In genomic region chr17:65847694-65848449, GRCm38 (mm10) we compare ENCODE assay signal across 13 mouse cellular contexts. TPM values are rescaled to one million over a fixed set of nuclear protein-coding genes. Genes with fewer than 3 reads are reported as not detected.
DNase-seq lines count a peak whose midpoint lies in the region; ATAC-seq lines count a peak whose summit lies in the region.
"Had no signal": no experiment of that assay in that cellular context is flagged by ENCODE, and none has a peak within 500 bp of the region (broad histone marks: within the 10 kb centered on the region; RNA-seq: fewer than 3 reads in every experiment).

No protein-coding gene starts in this region.

- intact Hi-C loops in left cerebral cortex, postnatal 4 days (cut with DNase I), result no loop called here
- intact Hi-C loops in left cerebral cortex, postnatal 36 days (cut with DNase I), result no loop called here

- H3K4me2 ChIP-seq in forebrain, embryonic 15.5 days (replicated peaks), result no peak overlapping the region
- no peak overlapping the region for H3K4me2 ChIP-seq in hindbrain, embryonic 14.5 days (replicated peaks)
- H3K4me2 ChIP-seq: liver, embryonic 15.5 days had no signal

- DNase-seq in forebrain, embryonic 10.5 days (ENCODE audit: extremely low spot score, low spot score), result no peak
- DNase-seq in left cerebral cortex, postnatal 4 days, result peak; percentile 74
- DNase-seq in left cerebral cortex, postnatal 36 days (ENCODE audit: low spot score in 2 of 2), result no peak
- peak; percentile 68 for DNase-seq in cerebellum, adult 11-12 months
- DNase-seq in hindbrain, embryonic 14.5 days (ENCODE audit: low spot score), result peak; percentile 46
- DNase-seq in adrenal gland, postnatal 36 days, result no peak
- no peak for DNase-seq in spleen, postnatal 4 days (ENCODE audit: low spot score in 2 of 2)
- DNase-seq: adrenal gland, adult 8-10 months; B cell, adult 2 months had no signal

- no peaks in the 10 kb centered on the region for H3K9me3 ChIP-seq in forebrain, embryonic 15.5 days
- no peaks in the 10 kb centered on the region for H3K9me3 ChIP-seq in forebrain, embryonic 10.5 days
- no peaks in the 10 kb centered on the region for H3K9me3 ChIP-seq in hindbrain, embryonic 14.5 days (ENCODE audit: control insufficient read depth, low read length)
- H3K9me3 ChIP-seq: liver, embryonic 15.5 days; megakaryocyte, embryonic 14.5 days had no signal

- H3K36me3 ChIP-seq in forebrain, embryonic 15.5 days, result peaks cover 40% of the 10 kb centered on the region
- H3K36me3 ChIP-seq in forebrain, embryonic 10.5 days (replicated peaks), result peaks cover 90% of the 10 kb centered on the region
- H3K36me3 ChIP-seq in hindbrain, embryonic 14.5 days (replicated peaks; ENCODE audit: control insufficient read depth, insufficient read depth), result peaks cover 80% of the 10 kb centered on the region

- H3K9ac ChIP-seq in forebrain, embryonic 15.5 days (replicated peaks), result no peak overlapping the region
- H3K9ac ChIP-seq in hindbrain, embryonic 14.5 days, result no peak overlapping the region
- H3K9ac ChIP-seq: liver, embryonic 15.5 days had no signal

- 62% methylated on average over 11 of the region's 11 CpGs for WGBS in forebrain, embryonic 15.5 days
- 88% methylated on average over 11 of the region's 11 CpGs for WGBS in forebrain, embryonic 10.5 days
- 65% methylated on average over 11 of the region's 11 CpGs for WGBS in hindbrain, embryonic 14.5 days

- 0 out of 2 replicates have a peak, but pooled peaks have one; percentile 36 for ATAC-seq in forebrain, embryonic 15.5 days (replicated peaks)
- ATAC-seq in hindbrain, embryonic 14.5 days (ENCODE audit: low FRiP score), result 0 out of 2 replicates have a peak, but pooled peaks have one; percentile 29
- ATAC-seq: intestine, postnatal 0 days had no signal

- no peaks in the 10 kb centered on the region for H3K27me3 ChIP-seq in forebrain, embryonic 15.5 days
- no peaks in the 10 kb centered on the region for H3K27me3 ChIP-seq in forebrain, embryonic 10.5 days (ENCODE audit: poor library complexity, severe bottlenecking)
- no peaks in the 10 kb centered on the region for H3K27me3 ChIP-seq in hindbrain, embryonic 14.5 days (ENCODE audit: control insufficient read depth, insufficient read depth, low read length)
- H3K27me3 ChIP-seq: liver, embryonic 15.5 days; megakaryocyte, embryonic 14.5 days had no signal

- peak overlapping the region; percentile 7; the same call in 1 of the 2 replicates for H3K27ac ChIP-seq in forebrain, embryonic 15.5 days (replicated peaks)
- H3K27ac ChIP-seq in forebrain, embryonic 10.5 days, result no peak overlapping the region
- peak overlapping the region; percentile 41; the same call in 1 of the 2 replicates for H3K27ac ChIP-seq in hindbrain, embryonic 14.5 days
- H3K27ac ChIP-seq: liver, embryonic 15.5 days had no signal

- H3K4me1 ChIP-seq in forebrain, embryonic 15.5 days, result peaks cover 4% of the 10 kb centered on the region; the same call in 1 of the 2 replicates
- H3K4me1 ChIP-seq in forebrain, embryonic 10.5 days, result no peaks in the 10 kb centered on the region
- no peaks in the 10 kb centered on the region for H3K4me1 ChIP-seq in hindbrain, embryonic 14.5 days (replicated peaks; ENCODE audit: control insufficient read depth, insufficient read depth, low read length)
- H3K4me1 ChIP-seq: liver, embryonic 15.5 days had no signal

- H3K4me3 ChIP-seq in forebrain, embryonic 15.5 days, result no peak overlapping the region
- no peak overlapping the region for H3K4me3 ChIP-seq in forebrain, embryonic 10.5 days
- no peak overlapping the region for H3K4me3 ChIP-seq in hindbrain, embryonic 14.5 days (replicated peaks; ENCODE audit: low read length)
- H3K4me3 ChIP-seq: liver, embryonic 15.5 days; megakaryocyte, embryonic 14.5 days had no signal

RNA-seq across cellular contexts. Expression of gene Ralbp1, which starts 37.7 kb away (rescaled TPM):
- polyA plus RNA-seq in forebrain, embryonic 15.5 days (2015; fragmentation: Nextera tagmentation; extraction: Ambion mirVana), result 57.5 and 61.3 TPM in 2 replicates
- 48.6 and 50.0 TPM in 2 replicates for polyA plus RNA-seq in forebrain, embryonic 10.5 days (2016; fragmentation: Nextera tagmentation; extraction: Ambion mirVana)
- total RNA-seq in left cerebral cortex, postnatal 4 days (2021), result 10 to 100 TPM; 37.6 to 38.2 TPM
- 10 to 100 TPM; 62.1 to 64.0 TPM for total RNA-seq in left cerebral cortex, postnatal 36 days (2021)
- 40.5 and 44.2 TPM in 2 replicates for polyA plus RNA-seq in hindbrain, embryonic 14.5 days (2014; fragmentation: Nextera tagmentation; extraction: Ambion mirVana)
- 10 to 100 TPM; 41.4 to 61.4 TPM for total RNA-seq in adrenal gland, postnatal 36 days (2021)

Comparison
In these comparisons a context has a peak if more than half of its experiments do, and no peak if none do; other contexts are left out.
1. DNase-seq: peak in left cerebral cortex, postnatal 4 days (single experiment), cerebellum, adult 11-12 months (single experiment) and hindbrain, embryonic 14.5 days (single experiment); none in forebrain, embryonic 10.5 days (single experiment), left cerebral cortex, postnatal 36 days (0 of 2), adrenal gland, postnatal 36 days (0 of 2) and spleen, postnatal 4 days (0 of 2).